Mouse (Mus musculus) stomach, embryonic 16.5 days (tissue): ENCODE measurements around the gene Aatk. TPM values are rescaled to one million over a fixed set of nuclear protein-coding genes. Genes with fewer than 3 reads are reported as not detected.

Experiments
- ATAC-seq: fragments of 200-750 bp; cut with Nextera tagmentation; 2 replicates; pipeline ENCODE4 v1.8.0; 2017; ENCODE audit warnings: moderate number of reproducible peaks, moderate TSS enrichment; ENCODE audit not compliant: insufficient read depth, low FRiP score
- H3K27ac ChIP-seq: fragments of 300-500 bp; sonication (generic); 2 replicates; pipeline ENCODE4 v1.5.1; 2014; ENCODE audit warnings: low read length
- H3K27me3 ChIP-seq: fragments of 300-500 bp; sonication (generic); 2 replicates; pipeline ENCODE4 v1.6.1; 2014; ENCODE audit warnings: low read length, control low read depth, mixed read lengths; ENCODE audit not compliant: control insufficient read depth, insufficient read depth
- H3K36me3 ChIP-seq: fragments of 300-500 bp; sonication (generic); 2 replicates; pipeline ENCODE4 v1.6.1; 2014; ENCODE audit warnings: low read length; ENCODE audit not compliant: control insufficient read depth, insufficient read depth
- H3K4me1 ChIP-seq: fragments of 300-500 bp; sonication (generic); 2 replicates; pipeline ENCODE4 v1.6.1; 2014; ENCODE audit warnings: low read length, control low read depth, mixed read lengths; ENCODE audit not compliant: control insufficient read depth, insufficient read depth
- H3K4me2 ChIP-seq: fragments of 300-500 bp; sonication (generic); 2 replicates; pipeline ENCODE4 v1.6.1; 2014; ENCODE audit warnings: low read depth, low read length, mixed read lengths
- H3K4me3 ChIP-seq: fragments of 300-500 bp; sonication (generic); replicated peaks from 2 replicates; pipeline ENCODE4 v1.5.1; 2014; ENCODE audit warnings: mild to moderate bottlenecking, low read length
- H3K9ac ChIP-seq: fragments of 300-500 bp; sonication (generic); 2 replicates; pipeline ENCODE4 v1.6.1; 2014; ENCODE audit warnings: low read length
- H3K9me3 ChIP-seq: fragments of 300-500 bp; sonication (generic); replicated peaks from 2 replicates; pipeline ENCODE4 v1.6.1; 2016; ENCODE audit warnings: low read length, control low read depth; ENCODE audit not compliant: control insufficient read depth
- WGBS: fragments of 180-500 bp; shearing (Covaris S2); extraction: QIAGEN DNeasy Blood & Tissue Kit; methylation state at CpG from one replicate; pipeline ENCODE4 v1.1.7; 2014; 5-methylcytosine and 5-hydroxymethylcytosine counted together
- microRNA counts: library from miRNA; unstranded; fragments of <30 nt; microRNA quantifications from one replicate; lab custom pipeline; 2016
- microRNA-seq: library from miRNA; unstranded; fragments of <30 nt; microRNA quantifications from one replicate; pipeline ENCODE4, GENCODE M21; 2016
- polyA plus RNA-seq: library from polyadenylated mRNA; unstranded; fragments of >200 nt; fragmentation: Nextera tagmentation; extraction: Ambion mirVana; gene quantifications from 2 replicates; pipeline ENCODE4 v1.2.1, GENCODE M21; 2015

Gene Aatk
- polyA plus RNA-seq, 1 experiment from 2014 or later: 3.3 TPM

DNA sequence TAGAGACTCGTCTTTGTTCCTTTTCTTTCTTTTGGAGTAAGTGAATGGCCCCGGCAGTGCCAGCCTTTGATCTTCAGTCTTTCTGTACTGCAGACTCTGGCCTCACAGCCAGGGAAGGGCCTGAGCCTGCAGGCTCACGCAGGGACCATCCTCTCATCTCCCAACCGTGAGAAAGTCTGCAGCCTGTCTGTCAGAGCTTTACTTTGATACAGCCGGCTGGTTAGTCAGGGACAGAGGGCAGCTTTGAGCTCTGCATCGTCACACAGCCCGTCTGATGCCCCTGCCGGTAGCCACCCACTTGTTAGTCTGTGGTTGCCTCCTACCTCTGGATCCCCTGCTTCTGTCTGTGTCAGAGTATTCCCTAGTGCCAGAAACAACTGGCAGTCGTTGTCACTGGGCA is 81.9 kb downstream of the Aatk start:
- no peak for ATAC-seq
- Histone ChIP-seq H3K36me3 (no peaks in the 10 kb centered on the region), H3K27me3 (no peaks in the 10 kb centered on the region), H3K27ac (no peak overlapping the region), H3K4me2 (no peak overlapping the region), H3K9ac (no peak overlapping the region), H3K4me3 (no peak overlapping the region), H3K4me1 (no peaks in the 10 kb centered on the region), H3K9me3 (no peaks in the 10 kb centered on the region)
- 38% methylated on average over 9 of the region's 9 CpGs for whole genome bisulfite sequencing

- 0 out of 2 replicates have a peak, but pooled peaks cover under 1% of the 10 kb centered on the region for H3K4me1 ChIP-seq
- no peak overlapping the region for H3K9ac ChIP-seq
- no peak overlapping the region for H3K27ac ChIP-seq
- ATAC-seq: no peak
- WGBS: 68% methylated on average over 3 of the region's 3 CpGs
- H3K36me3 ChIP-seq: no peaks in the 10 kb centered on the region
- H3K4me2 ChIP-seq: no peak overlapping the region
- no peak overlapping the region for H3K4me3 ChIP-seq
- no peaks in the 10 kb centered on the region for H3K9me3 ChIP-seq
- H3K27me3 ChIP-seq: no peaks in the 10 kb centered on the region
Measured at GRCm38 (mm10) chr11:119961511-119961910, 85.5 kb downstream of the Aatk start.

- WGBS: 83% methylated on average over 6 of the region's 6 CpGs
- ATAC-seq: no peak
- H3K27ac ChIP-seq: no peak overlapping the region
- peaks cover 8% of the 10 kb centered on the region for H3K4me1 ChIP-seq
- no peaks in the 10 kb centered on the region for H3K36me3 ChIP-seq
- H3K27me3 ChIP-seq: no peaks in the 10 kb centered on the region
- H3K9ac ChIP-seq: no peak overlapping the region
- H3K9me3 ChIP-seq: no peaks in the 10 kb centered on the region
- H3K4me3 ChIP-seq: no peak overlapping the region
- no peak overlapping the region for H3K4me2 ChIP-seq
Measured at GRCm38 (mm10) chr11:119960671-119961070, 86.3 kb downstream of the Aatk start.

- H3K4me3 ChIP-seq: no peak overlapping the region
- no peaks in the 10 kb centered on the region for H3K27me3 ChIP-seq
- H3K4me2 ChIP-seq: no peak overlapping the region
- H3K9ac ChIP-seq: no peak overlapping the region
- WGBS: 80% methylated on average over 4 of the region's 4 CpGs
- H3K4me1 ChIP-seq: peaks cover 17% of the 10 kb centered on the region
- H3K27ac ChIP-seq: no peak overlapping the region
- ATAC-seq: no peak
- H3K9me3 ChIP-seq: no peaks in the 10 kb centered on the region
- H3K36me3 ChIP-seq: no peaks in the 10 kb centered on the region
Measured at GRCm38 (mm10) chr11:119959714-119960113, 87.3 kb downstream of the Aatk start.

DNA sequence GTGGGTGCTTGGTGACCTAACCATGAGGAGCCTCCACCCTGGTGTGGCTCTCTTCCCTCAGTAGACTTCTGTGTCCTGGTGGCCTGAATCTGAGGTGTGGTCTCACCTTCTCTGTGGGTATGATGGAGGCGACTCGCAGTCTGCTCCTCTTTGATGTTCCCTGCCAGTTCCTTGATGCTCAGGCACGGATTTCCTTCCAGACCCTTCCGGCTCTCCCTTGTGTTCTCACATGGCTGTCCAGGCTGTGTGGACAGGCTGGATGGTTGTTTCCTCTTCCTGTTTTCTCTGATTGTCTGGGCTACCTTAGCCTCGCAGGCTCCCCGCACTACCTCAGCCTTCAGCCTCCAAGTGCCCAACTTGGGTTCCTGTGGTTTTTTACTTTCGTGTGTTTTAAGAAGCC is 88.1 kb downstream of the Aatk start:
- no peak overlapping the region for H3K4me3 ChIP-seq
- ATAC-seq: no peak
- H3K4me2 ChIP-seq: no peak overlapping the region
- H3K4me1 ChIP-seq: peaks cover 26% of the 10 kb centered on the region
- no peaks in the 10 kb centered on the region for H3K36me3 ChIP-seq
- 83% methylated on average over 7 of the region's 7 CpGs for WGBS
- no peaks in the 10 kb centered on the region for H3K27me3 ChIP-seq
- no peak overlapping the region for H3K9ac ChIP-seq
- H3K9me3 ChIP-seq: no peaks in the 10 kb centered on the region
- H3K27ac ChIP-seq: no peak overlapping the region

MicroRNAs encoded within 50 kb of the gene (microRNA counts, 519-probe panel; counts per million panel counts)
- microRNA mmu-miR-338-3p (lab: Ali Mortazavi, UCI): 2,521 counts per million, percentile 55 among the panel's probes with 10 or more counts
- 1,597 counts per million, percentile 21 among the panel's probes with 10 or more counts for microRNA mmu-miR-338-5p (lab: Ali Mortazavi, UCI)

Small RNAs within 50 kb of the gene (microRNA-seq; reads per million reads assigned to microRNA genes)
- gene Gm25948: not detected
- not detected for gene Mir3065
- not detected for gene Mir338

Other genes with a start within 250 kb of the Aatk start
- 80.1 and 82.0 TPM in 2 replicates for gene Chmp6, start 133.7 kb downstream of the Aatk start, polyA plus RNA-seq
- 41.4 and 52.6 TPM in 2 replicates for gene Baiap2, start 104.4 kb downstream of the Aatk start, polyA plus RNA-seq
- gene Cep131, start 39.7 kb upstream of the Aatk start, polyA plus RNA-seq: 11.8 and 12.0 TPM in 2 replicates
- gene Tepsin, start 51.6 kb upstream of the Aatk start, polyA plus RNA-seq: 19.2 and 21.2 TPM in 2 replicates
- 69.2 and 69.3 TPM in 2 replicates for gene Ndufaf8, start 51.8 kb upstream of the Aatk start, polyA plus RNA-seq
- gene Slc38a10, start 104.2 kb upstream of the Aatk start, polyA plus RNA-seq: 95.9 and 99.2 TPM in 2 replicates
- gene Bahcc1, start 185.8 kb upstream of the Aatk start, polyA plus RNA-seq: 4.5 and 5.6 TPM in 2 replicates